Mouse (Mus musculus) forebrain, embryonic 10.5 days (tissue): Measurements from ENCODE around the gene C1qb. TPM values are rescaled to one million over a fixed set of nuclear protein-coding genes. Genes with fewer than 3 reads are reported as not detected.

ENCODE experiments used
- DNase-seq: peaks from one replicate; pipeline ENCODE4 v3.0.0-alpha.2; 2017; ENCODE audit warnings: low spot score; ENCODE audit errors: extremely low spot score
- H3K27ac ChIP-seq: fragments of 300-500 bp; sonication (generic); 2 replicates; pipeline ENCODE4 v1.5.1; 2016; ENCODE audit warnings: mild to moderate bottlenecking
- H3K27me3 ChIP-seq: fragments of 300-500 bp; sonication (generic); 2 replicates; pipeline ENCODE4 v1.6.1; 2016; ENCODE audit warnings: mild to moderate bottlenecking; ENCODE audit not compliant: poor library complexity, severe bottlenecking
- H3K36me3 ChIP-seq: fragments of 300-500 bp; sonication (generic); replicated peaks from 2 replicates; pipeline ENCODE4 v1.6.1; 2016; ENCODE audit warnings: mild to moderate bottlenecking, moderate library complexity
- H3K4me1 ChIP-seq: fragments of 300-500 bp; sonication (generic); 2 replicates; pipeline ENCODE4 v1.6.1; 2016
- H3K4me3 ChIP-seq: fragments of 300-500 bp; sonication (generic); 2 replicates; pipeline ENCODE4 v1.5.1; 2016; ENCODE audit warnings: mild to moderate bottlenecking, moderate library complexity
- H3K9me3 ChIP-seq: fragments of 300-500 bp; sonication (generic); 2 replicates; pipeline ENCODE4 v1.6.1; 2016; ENCODE audit warnings: mild to moderate bottlenecking, moderate library complexity
- WGBS: fragments of 180-500 bp; shearing (Covaris S2); methylation state at CpG from one replicate; pipeline ENCODE4 v1.1.7; 2016; 5-methylcytosine and 5-hydroxymethylcytosine counted together
- polyA plus RNA-seq: library from polyadenylated mRNA; unstranded; fragments of >200 nt; fragmentation: Nextera tagmentation; extraction: Ambion mirVana; gene quantifications from 2 replicates; pipeline ENCODE4 v1.2.1, GENCODE M21; 2016

C1qb gene
- polyA plus RNA-seq, 1 experiment from 2014 or later, result 15.1 TPM

- no peaks in the 10 kb centered on the region for H3K9me3 ChIP-seq
- WGBS, result under 1% methylated on average over 88 of the region's 88 CpGs
- peaks cover 99% of the 10 kb centered on the region for H3K4me1 ChIP-seq
- H3K36me3 ChIP-seq, result peaks cover 5% of the 10 kb centered on the region; the same call in 1 of the 2 replicates
- peaks cover 75% of the 10 kb centered on the region for H3K27me3 ChIP-seq
- no peak for DNase-seq
- H3K27ac ChIP-seq, result peak within 1 kb of the TSS; percentile 99
- peak within 1 kb of the TSS; percentile 96 for H3K4me3 ChIP-seq
These were observed 50.2 kb downstream of the C1qb start, which contains the start of gene Ephb2 for GRCm38 (mm10) chr4:136835621-136836386. Gene Ephb2 (minus strand): TSS chr4:136835988.

- WGBS, result under 1% methylated on average over 75 of the region's 76 CpGs
- peaks cover 67% of the 10 kb centered on the region for H3K27me3 ChIP-seq
- H3K9me3 ChIP-seq, result no peaks in the 10 kb centered on the region
- peaks cover 99% of the 10 kb centered on the region for H3K4me1 ChIP-seq
- H3K4me3 ChIP-seq, result peak overlapping the region; percentile 96
- H3K36me3 ChIP-seq, result peaks cover 8% of the 10 kb centered on the region; the same call in 1 of the 2 replicates
- peak; percentile 40 for DNase-seq
- H3K27ac ChIP-seq, result peak overlapping the region; percentile 99
These were observed 51.0 kb downstream of the C1qb start for GRCm38 (mm10) chr4:136834815-136835620.

GRCm38 (mm10) chr4:136834439-136834814, 51.6 kb downstream of the C1qb start:
- Histone ChIP-seq H3K4me1 (peaks cover 99% of the 10 kb centered on the region), H3K36me3 (peaks cover 8% of the 10 kb centered on the region; the same call in 1 of the 2 replicates), H3K9me3 (no peaks in the 10 kb centered on the region), H3K27ac (peak overlapping the region; percentile 99), H3K4me3 (peak overlapping the region; percentile 96), H3K27me3 (peaks cover 61% of the 10 kb centered on the region)
- WGBS, result 16% methylated on average over 12 of the region's 12 CpGs
- DNase-seq, result no peak

GRCm38 (mm10) chr4:136833619-136834351, 52.2 kb downstream of the C1qb start:
- 75% methylated on average over 21 of the region's 21 CpGs for whole genome bisulfite sequencing
- Histone ChIP-seq H3K27ac (peak overlapping the region; percentile 99), H3K36me3 (peaks cover 8% of the 10 kb centered on the region; the same call in 1 of the 2 replicates), H3K4me1 (peaks cover 100% of the 10 kb centered on the region), H3K9me3 (no peaks in the 10 kb centered on the region), H3K4me3 (peak overlapping the region; percentile 96), H3K27me3 (peaks cover 55% of the 10 kb centered on the region)
- no peak for DNase-seq

GRCm38 (mm10) chr4:136832559-136833232, 53.3 kb downstream of the C1qb start:
- Histone ChIP-seq H3K9me3 (no peaks in the 10 kb centered on the region), H3K4me1 (peaks cover 98% of the 10 kb centered on the region), H3K27me3 (peaks cover 44% of the 10 kb centered on the region), H3K4me3 (peak overlapping the region; percentile 96; the same call in 1 of the 2 replicates), H3K36me3 (peaks cover 17% of the 10 kb centered on the region), H3K27ac (0 out of 2 replicates have a peak overlapping the region, but pooled peaks have one; percentile 99)
- DNase-seq, result no peak
- WGBS, result 88% methylated on average over 16 of the region's 16 CpGs

- H3K4me3 ChIP-seq, result peak overlapping the region; percentile 33; the same call in 1 of the 2 replicates
- peaks cover 27% of the 10 kb centered on the region for H3K27me3 ChIP-seq
- H3K4me1 ChIP-seq, result peaks cover 98% of the 10 kb centered on the region
- peak overlapping the region; percentile 54 for H3K27ac ChIP-seq
- H3K9me3 ChIP-seq, result no peaks in the 10 kb centered on the region
- WGBS, result 34% methylated on average over 9 of the region's 9 CpGs
- peaks cover 35% of the 10 kb centered on the region for H3K36me3 ChIP-seq
- no peak for DNase-seq
These were observed 55.6 kb downstream of the C1qb start for GRCm38 (mm10) chr4:136830272-136830823.

Other genes starting within 250 kb of the C1qb start
- 9.5 and 9.7 TPM in 2 replicates for gene Ephb2, start 50.2 kb downstream of the C1qb start, polyA plus RNA-seq
- gene C1qc, start 6.9 kb upstream of the C1qb start, polyA plus RNA-seq, result 5.0 and 6.9 TPM in 2 replicates
- 4.5 TPM in 2 replicates for gene C1qa, start 12.6 kb upstream of the C1qb start, polyA plus RNA-seq
- gene Epha8, start 70.6 kb upstream of the C1qb start, polyA plus RNA-seq, result 0.46 and 0.60 TPM in 2 replicates
- 5.5 and 6.2 TPM in 2 replicates for gene Zbtb40, start 162.6 kb upstream of the C1qb start, polyA plus RNA-seq